Mouse (Mus musculus) sigmoid colon, adult 10 weeks (tissue): ENCODE results near the gene Epha2. TPM values are rescaled to one million over a fixed set of nuclear protein-coding genes. Genes with fewer than 3 reads are reported as not detected.

Experiments used
- polyA plus RNA-seq: library from polyadenylated mRNA; stranded (reverse); fragments of 350-450 nt; fragmentation: Illumina TruSeq; extraction: RNeasy Lipid Tissue Mini Kit (QIAGEN cat#74804); gene quantifications from one replicate; pipeline ENCODE4 v1.2.3, GENCODE M21; 2014; ENCODE audit warnings: low read depth, low replicate concordance

The Epha2 gene
- polyA plus RNA-seq, result 0.16 TPM

GRCm38 (mm10) chr4:141301116-141301553 is at the start of gene Epha2:
Epha2 (plus strand) TSS chr4:141301240.

GRCm38 (mm10) chr4:141367997-141368791 is 67.2 kb downstream of the Epha2 start, which contains the start of gene Fam131c:
Fam131c (plus strand) TSS chr4:141368220.

Other genes starting within 250 kb of the Epha2 start
- gene Crocc, start 240.7 kb upstream of the Epha2 start, polyA plus RNA-seq, result 0.85 TPM
- gene Necap2, start 222.9 kb upstream of the Epha2 start, polyA plus RNA-seq, result 15.4 TPM
- gene Spata21, start 212.9 kb upstream of the Epha2 start, polyA plus RNA-seq, result not detected
- gene Szrd1, start 161.5 kb upstream of the Epha2 start, polyA plus RNA-seq, result 27.9 TPM
- gene Fbxo42, start 153.3 kb upstream of the Epha2 start, polyA plus RNA-seq, result 6.2 TPM
- not detected for gene Rsg1, start 87.3 kb upstream of the Epha2 start, polyA plus RNA-seq
- gene Arhgef19, start 61.7 kb upstream of the Epha2 start, polyA plus RNA-seq, result 0.98 TPM
- not detected for gene Fam131c, start 67.0 kb downstream of the Epha2 start, polyA plus RNA-seq
- not detected for gene Clcnka, start 97.5 kb downstream of the Epha2 start, polyA plus RNA-seq
- not detected for gene Clcnkb, start 114.8 kb downstream of the Epha2 start, polyA plus RNA-seq
- 0.28 TPM for gene Hspb7, start 119.5 kb downstream of the Epha2 start, polyA plus RNA-seq
- not detected for gene Srarp, start 134.9 kb downstream of the Epha2 start, polyA plus RNA-seq
- 0.41 TPM for gene Zbtb17, start 143.4 kb downstream of the Epha2 start, polyA plus RNA-seq
- 10.9 TPM for gene Spen, start 237.4 kb downstream of the Epha2 start, polyA plus RNA-seq